Mouse (Mus musculus) megakaryocyte-erythroid progenitor cell, adult 5 weeks (primary cell): Measurements from ENCODE around the gene Prm3. TPM values are rescaled to one million over a fixed set of nuclear protein-coding genes. Genes with fewer than 3 reads are reported as not detected.

Source experiments
- polyA plus RNA-seq: library from polyadenylated mRNA; stranded (reverse); fragments of >175 nt; gene quantifications from 2 replicates; pipeline ENCODE4 v1.2.3, GENCODE M21; 2012

Gene Prm3
- polyA plus RNA-seq, result not detected in 2 replicates

DNA sequence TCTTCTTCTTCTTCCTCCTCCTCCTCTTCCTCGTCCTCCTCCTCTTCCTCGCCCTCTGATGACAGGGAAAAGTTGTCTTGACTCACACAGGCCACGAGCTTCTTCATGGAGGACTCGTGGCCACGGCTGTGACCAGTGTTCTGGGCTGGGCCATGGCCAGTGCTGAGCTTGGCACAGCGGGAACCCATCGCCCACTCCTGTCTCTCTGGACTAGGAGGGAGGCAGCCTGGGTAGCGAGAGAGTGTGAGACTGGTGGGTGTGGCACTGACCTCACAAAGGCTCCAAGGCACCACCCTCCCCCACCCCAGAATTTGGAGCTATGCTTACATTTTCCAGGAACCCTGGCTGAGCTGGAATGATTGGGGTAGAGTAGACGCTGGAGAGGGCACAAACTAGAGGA is at the start of gene Prm3:
TSS of gene Prm3 (minus strand) at position 213 of the 400 bp plus-strand sequence.

GRCm38 (mm10) chr16:10834911-10835587 is 44.3 kb upstream of the Prm3 start, which contains the start of gene Rmi2:
Gene Rmi2, plus strand, starts transcription at chr16:10835059.

DNA sequence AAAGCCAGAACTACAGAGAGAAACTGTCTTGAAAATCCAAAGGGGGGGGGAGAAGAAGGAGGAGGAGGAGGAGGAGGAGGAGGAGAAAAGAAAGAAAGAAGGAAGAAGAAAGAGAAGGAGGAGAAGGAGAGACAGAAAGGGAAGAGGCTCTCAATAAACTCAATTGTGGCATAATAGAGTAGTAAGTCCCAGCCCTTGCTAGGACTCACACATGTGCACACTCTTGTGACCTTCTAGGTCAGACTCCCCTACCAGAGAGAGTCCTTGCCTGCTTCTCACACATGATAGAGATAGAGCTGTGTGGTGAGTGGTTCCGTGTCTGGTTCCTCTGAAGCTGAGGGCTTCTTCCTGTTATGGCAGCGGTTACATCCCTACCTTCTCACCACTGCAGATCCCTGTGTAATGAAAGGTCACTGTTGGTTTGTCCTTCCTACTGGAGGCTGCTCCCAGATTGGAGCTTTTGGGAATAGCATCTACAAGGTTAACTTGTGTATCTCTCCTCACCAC is 22.2 kb upstream of the Prm3 start, which contains the start of gene Gm11172:
TSS of gene Gm11172 (plus strand) at position 51 of the 507 bp plus-strand sequence.

GRCm38 (mm10) chr16:10805789-10806527 is 15.2 kb upstream of the Prm3 start, which contains the start of gene Prm1:
Gene Prm1, minus strand, starts transcription at chr16:10805839.

GRCm38 (mm10) chr16:10796034-10796433 is 5.3 kb upstream of the Prm3 start, which contains the start of gene Prm2:
Gene Prm2, minus strand, starts transcription at chr16:10796134.

DNA sequence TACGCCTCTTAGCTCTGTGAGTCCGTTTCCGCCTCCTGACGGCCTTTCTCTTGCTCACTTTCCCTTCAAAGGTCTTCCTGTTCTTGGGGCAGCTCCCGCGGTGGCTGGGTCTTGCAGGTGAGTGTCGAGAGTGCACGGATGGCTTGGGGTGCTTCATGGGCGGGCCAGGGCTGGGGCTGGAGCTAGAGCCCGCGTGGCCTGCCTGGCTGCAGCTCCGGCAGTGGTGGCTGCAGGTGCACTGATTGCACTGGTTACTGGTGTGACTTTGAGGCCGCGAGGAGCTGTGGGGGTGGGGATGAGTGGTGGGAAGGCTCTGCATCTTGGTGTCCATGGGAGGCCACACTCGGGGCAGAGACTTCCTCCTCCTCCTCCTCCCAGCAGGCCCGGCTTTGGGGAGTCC is 2.4 kb downstream of the Prm3 start, which contains the start of gene Tnp2:
TSS of gene Tnp2 (minus strand) at position 390 of the 400 bp plus-strand sequence.

GRCm38 (mm10) chr16:10785371-10786231 is 5.1 kb downstream of the Prm3 start, which contains the start of gene Socs1:
Gene Socs1, minus strand, starts transcription at chr16:10785536.

Other genes starting within 250 kb of the Prm3 start
- gene Dexi, start 247.9 kb downstream of the Prm3 start, polyA plus RNA-seq, result 22.6 and 24.6 TPM in 2 replicates
- 13.8 and 16.3 TPM in 2 replicates for gene Clec16a, start 245.6 kb downstream of the Prm3 start, polyA plus RNA-seq
- gene Socs1, start 5.4 kb downstream of the Prm3 start, polyA plus RNA-seq, result 14.1 and 21.9 TPM in 2 replicates
- not detected in 2 replicates for gene Tnp2, start 2.3 kb downstream of the Prm3 start, polyA plus RNA-seq
- gene Prm2, start 5.2 kb upstream of the Prm3 start, polyA plus RNA-seq, result not detected in 2 replicates
- not detected in 2 replicates for gene Prm1, start 14.9 kb upstream of the Prm3 start, polyA plus RNA-seq
- gene Gm11172, start 22.0 kb upstream of the Prm3 start, polyA plus RNA-seq, result not detected in 2 replicates
- gene Rmi2, start 44.1 kb upstream of the Prm3 start, polyA plus RNA-seq, result 6.7 and 7.5 TPM in 2 replicates